Mouse (Mus musculus) left cerebral cortex, postnatal 10 days (tissue): ENCODE measurements around the gene Glrx2. TPM values are rescaled to one million over a fixed set of nuclear protein-coding genes. Genes with fewer than 3 reads are reported as not detected.

Source experiments
- total RNA-seq, 2 experiments: library from RNA; stranded (reverse); gene quantifications; 2 replicates each; pipeline ENCODE4 v1.2.3; 2021

Gene Glrx2
- total RNA-seq, 2 experiments from 2014 or later = 119 to 123 TPM

Other genes starting within 250 kb of the Glrx2 start
- 10 to 100 TPM; 27.1 to 27.3 TPM for gene B3galt2, start 75.7 kb upstream of the Glrx2 start, total RNA-seq
- 10 to 100 TPM; 46.5 to 49.3 TPM for gene Cdc73, start 13.4 kb upstream of the Glrx2 start, total RNA-seq
- 10 to 100 TPM; 27.5 to 30.8 TPM for gene Trove2, start 60.7 kb downstream of the Glrx2 start, total RNA-seq
- 10 to 100 TPM; 33.1 to 33.2 TPM for gene Uchl5, start 60.9 kb downstream of the Glrx2 start, total RNA-seq